Comparison of ENCODE assay signal across 8 mouse cellular contexts in genomic region chr4:108618586-108618985, GRCm38 (mm10). TPM values are rescaled to one million over a fixed set of nuclear protein-coding genes. Genes with fewer than 3 reads are reported as not detected.
DNase-seq lines count a peak whose midpoint lies in the region; ATAC-seq and TF ChIP-seq lines count a peak whose summit lies in the region.

No protein-coding gene starts in this region.

- peak overlapping the region; percentile 80 for H3K4me2 ChIP-seq in limb, embryonic 12.5 days

- no peaks in the 10 kb centered on the region for H3K27me3 ChIP-seq in heart, embryonic 10.5 days (ENCODE audit: insufficient read depth, poor library complexity, severe bottlenecking)
- H3K27me3 ChIP-seq in testis, adult 2 months (ENCODE audit: control insufficient read depth, insufficient read depth, low read length), result no peaks in the 10 kb centered on the region
- H3K27me3 ChIP-seq in limb, embryonic 12.5 days, result no peaks in the 10 kb centered on the region

- ATAC-seq in limb, embryonic 12.5 days (ENCODE audit: insufficient number of reproducible peaks, insufficient read depth, low FRiP score, low TSS enrichment, low read depth), result no peak
- ATAC-seq in inflammation-experienced regulatory T-cells, adult 6 months, result no peak

- 70% methylated on average over 4 of the region's 4 CpGs for WGBS in heart, embryonic 10.5 days
- 71% methylated on average over 4 of the region's 4 CpGs for WGBS in limb, embryonic 12.5 days

- 0 out of 2 replicates have a peak overlapping the region, but pooled peaks have one; percentile 94 for H3K27ac ChIP-seq in heart, embryonic 10.5 days
- H3K27ac ChIP-seq in testis, adult 2 months (ENCODE audit: control insufficient read depth, insufficient read depth, low read depth, low read length), result 0 out of 2 replicates have a peak overlapping the region, but pooled peaks have one; percentile 16
- peak overlapping the region; percentile 93 for H3K27ac ChIP-seq in limb, embryonic 12.5 days

- no peak for TF ChIP-seq POLR2A in testis, adult 2 months (IDR thresholded peaks at IDR 0.05; ENCODE audit: control insufficient read depth, low read depth, low read length)

- peak overlapping the region; percentile 88 for H3K9ac ChIP-seq in limb, embryonic 12.5 days (replicated peaks)

- peaks cover 17% of the 10 kb centered on the region; the same call in 1 of the 2 replicates for H3K4me1 ChIP-seq in heart, embryonic 10.5 days
- peaks cover 11% of the 10 kb centered on the region for H3K4me1 ChIP-seq in testis, adult 2 months (ENCODE audit: control insufficient read depth, insufficient read depth, low read length)
- peaks cover 14% of the 10 kb centered on the region for H3K4me1 ChIP-seq in limb, embryonic 12.5 days (replicated peaks)

- H3K36me3 ChIP-seq in heart, embryonic 10.5 days, result peaks cover 15% of the 10 kb centered on the region
- H3K36me3 ChIP-seq in testis, adult 2 months (ENCODE audit: control insufficient read depth, insufficient read depth, low read length), result no peaks in the 10 kb centered on the region
- peaks cover 35% of the 10 kb centered on the region for H3K36me3 ChIP-seq in limb, embryonic 12.5 days

- no peak for TF ChIP-seq CTCF in testis, adult 2 months (IDR thresholded peaks at IDR 0.05; ENCODE audit: control insufficient read depth, insufficient read depth, insufficient replicate concordance, low read depth, low read length)

- H3K4me3 ChIP-seq in heart, embryonic 10.5 days, result no peak overlapping the region; the same call in 1 of the 2 replicates
- H3K4me3 ChIP-seq in testis, adult 2 months (ENCODE audit: control insufficient read depth, low read depth, low read length), result peak overlapping the region; percentile 100
- peak overlapping the region; percentile 81 for H3K4me3 ChIP-seq in limb, embryonic 12.5 days (replicated peaks)

- intact Hi-C loops in heart, postnatal 14 days (cut with DNase I), result loop anchor here (1.0 kb wide), 1 partner anchor 39 kb away; the partner anchor contains the start of genes Orc1 and Prpf38a

- H3K9me3 ChIP-seq in heart, embryonic 10.5 days, result no peaks in the 10 kb centered on the region
- no peaks in the 10 kb centered on the region for H3K9me3 ChIP-seq in limb, embryonic 12.5 days

- no peak for DNase-seq in heart, embryonic 10.5 days (ENCODE audit: low spot score)
- no peak for DNase-seq in heart, postnatal 14 days
- DNase-seq in testis, postnatal 14 days (ENCODE audit: low spot score), result no peak
- DNase-seq in urinary bladder, postnatal 14 days (ENCODE audit: low spot score), result no peak
- DNase-seq in embryo, embryonic 11 days, result no peak

RNA-seq across cellular contexts. Expression of gene Cc2d1b, which starts 1.2 kb away (rescaled TPM):
- polyA plus RNA-seq in heart, embryonic 10.5 days (2016; fragmentation: Nextera tagmentation; extraction: Ambion mirVana), result 23.1 and 24.7 TPM in 2 replicates
- total RNA-seq in heart, postnatal 14 days (2021), result 10 to 100 TPM; 14.6 to 17.6 TPM
- 33.9 and 37.8 TPM in 2 replicates for polyA plus RNA-seq in testis, adult 2 months (2012; rRNA removed)
- polyA plus RNA-seq in limb, embryonic 12.5 days (2016; fragmentation: Nextera tagmentation; extraction: Ambion mirVana), result 33.9 and 40.1 TPM in 2 replicates
- polyA plus RNA-seq in inflammation-experienced regulatory T-cells, adult 6 months (2017; shearing (Covaris generic)), result 10 to 100 TPM; 24.1 to 37.9 (median 35.3) TPM

RNA-seq across cellular contexts. Expression of gene Orc1, which starts 39.4 kb away (rescaled TPM):
- polyA plus RNA-seq in heart, embryonic 10.5 days (2016; fragmentation: Nextera tagmentation; extraction: Ambion mirVana), result 11.7 and 14.3 TPM in 2 replicates
- under 1 TPM in 1 of 2 experiments, not detected in 1; 0.71 TPM for total RNA-seq in heart, postnatal 14 days (2021)
- 3.4 and 4.1 TPM in 2 replicates for polyA plus RNA-seq in testis, adult 2 months (2012; rRNA removed)
- polyA plus RNA-seq in limb, embryonic 12.5 days (2016; fragmentation: Nextera tagmentation; extraction: Ambion mirVana), result 18.4 and 18.5 TPM in 2 replicates
- 10 to 100 TPM in 1 of 3 experiments, 1 to 10 TPM in 2; 2.3 to 11.8 (median 3.3) TPM for polyA plus RNA-seq in inflammation-experienced regulatory T-cells, adult 6 months (2017; shearing (Covaris generic))

RNA-seq across cellular contexts. Expression of gene Prpf38a, which starts 39.5 kb away (rescaled TPM):
- polyA plus RNA-seq in heart, embryonic 10.5 days (2016; fragmentation: Nextera tagmentation; extraction: Ambion mirVana), result 75.5 and 88.7 TPM in 2 replicates
- total RNA-seq in heart, postnatal 14 days (2021), result 10 to 100 TPM; 20.6 to 21.4 TPM
- polyA plus RNA-seq in testis, adult 2 months (2012; rRNA removed), result 11.7 and 14.1 TPM in 2 replicates
- 111 and 112 TPM in 2 replicates for polyA plus RNA-seq in limb, embryonic 12.5 days (2016; fragmentation: Nextera tagmentation; extraction: Ambion mirVana)
- polyA plus RNA-seq in inflammation-experienced regulatory T-cells, adult 6 months (2017; shearing (Covaris generic)), result 10 to 100 TPM; 62.9 to 75.8 (median 66.2) TPM

Comparison
In these comparisons a context has a peak if more than half of its experiments do, and no peak if none do; other contexts are left out.
1. H3K27ac ChIP-seq: peak in every context shown above with its lines; median percentile 94 in heart, embryonic 10.5 days; 93 in limb, embryonic 12.5 days; 16 in testis, adult 2 months.